Mouse (Mus musculus) adrenal gland, adult 8-10 months (tissue): ENCODE measurements around the gene Stx1b. TPM values are rescaled to one million over a fixed set of nuclear protein-coding genes. Genes with fewer than 3 reads are reported as not detected.
"Not testable (repeated sequence)": the region's sequence is repeated elsewhere in the genome, so short reads cannot be mapped to it uniquely, and the experiment has no call there.

ENCODE experiments used
- DNase-seq: peaks from one replicate; pipeline ENCODE4 v3.0.0; 2022
- total RNA-seq, 4 experiments: library from RNA; stranded (reverse); gene quantifications; 2 replicates each; pipeline ENCODE4 v1.2.4; 2022

Gene Stx1b
- 1 to 10 TPM; 2.9 to 8.5 (median 6.3) TPM for total RNA-seq

- DNase-seq = no peak
These were observed at the start of gene Stx1b, which contains the start of gene Stx4a for GRCm38 (mm10) chr7:127824176-127824871. TSS of gene Stx1b (minus strand) at chr7:127824549. TSS of gene Stx4a (plus strand) at chr7:127824294.

GRCm38 (mm10) chr7:127870136-127870821 lies 45.9 kb upstream of the Stx1b start:
- DNase-seq = no peak

- no peak for DNase-seq
These were observed 44.9 kb upstream of the Stx1b start for GRCm38 (mm10) chr7:127869149-127869810.

GRCm38 (mm10) chr7:127867641-127868040 lies 43.3 kb upstream of the Stx1b start:
- DNase-seq = no peak

- no peak for DNase-seq
These were observed 42.1 kb upstream of the Stx1b start for GRCm38 (mm10) chr7:127866434-127866833.

- no peak for DNase-seq
These were observed 33.9 kb upstream of the Stx1b start for GRCm38 (mm10) chr7:127858258-127858657.

- no peak for DNase-seq
These were observed 26.6 kb upstream of the Stx1b start for GRCm38 (mm10) chr7:127850906-127851305.

GRCm38 (mm10) chr7:127849973-127850875 lies 25.9 kb upstream of the Stx1b start:
- no peak for DNase-seq

GRCm38 (mm10) chr7:127842001-127842718 lies 17.8 kb upstream of the Stx1b start:
- peak; percentile 82 for DNase-seq

- peak; percentile 93 for DNase-seq
These were observed 17.1 kb upstream of the Stx1b start for GRCm38 (mm10) chr7:127841340-127842000.

GRCm38 (mm10) chr7:127840886-127841285 lies 16.5 kb upstream of the Stx1b start:
- peak; percentile 52 for DNase-seq

GRCm38 (mm10) chr7:127840031-127840430 lies 15.7 kb upstream of the Stx1b start:
- not testable (repeated sequence) for DNase-seq

GRCm38 (mm10) chr7:127837878-127838277 lies 13.5 kb upstream of the Stx1b start:
- not testable (repeated sequence) for DNase-seq

GRCm38 (mm10) chr7:127837473-127837872 lies 13.1 kb upstream of the Stx1b start:
- no peak for DNase-seq

- no peak for DNase-seq
These were observed 11.2 kb upstream of the Stx1b start for GRCm38 (mm10) chr7:127835550-127835949.

- DNase-seq = no peak
These were observed 845 bp downstream of the Stx1b start for GRCm38 (mm10) chr7:127823236-127824171.

GRCm38 (mm10) chr7:127822494-127822893 lies 1.9 kb downstream of the Stx1b start:
- DNase-seq = no peak

- no peak for DNase-seq
These were observed 3.4 kb downstream of the Stx1b start for GRCm38 (mm10) chr7:127820836-127821509.

- DNase-seq = no peak
These were observed 6.6 kb downstream of the Stx1b start for GRCm38 (mm10) chr7:127817776-127818175.
